In the genomic region with DNA sequence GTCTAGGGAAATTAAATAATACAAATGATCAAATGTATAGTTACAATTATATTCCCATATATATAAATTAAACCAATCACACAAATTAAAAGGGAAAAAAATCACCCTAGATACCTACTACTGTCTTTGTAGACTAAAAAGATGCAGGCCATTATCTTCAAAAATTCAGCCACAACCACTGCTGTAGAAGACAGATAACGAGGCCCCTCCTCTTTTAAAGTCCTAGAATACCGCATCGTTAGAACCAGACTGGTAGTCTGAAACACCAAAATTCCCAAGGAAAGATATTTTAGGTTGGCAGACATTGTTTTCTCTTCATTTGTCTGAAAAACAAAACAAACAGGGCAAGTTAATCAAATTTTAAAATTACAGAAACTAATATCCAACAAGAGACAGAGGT, we compare ENCODE assay signal across 26 mouse cellular contexts. TPM values are rescaled to one million over a fixed set of nuclear protein-coding genes. Genes with fewer than 3 reads are reported as not detected.
A peak's percentile ranks its signal among the peaks of the same experiment; 100 is the strongest.
DNase-seq lines count a peak whose midpoint lies in the region; ATAC-seq and TF ChIP-seq lines count a peak whose summit lies in the region.
"Had no signal": no experiment of that assay in that cellular context is flagged by ENCODE, and none has a peak within 500 bp of the region (broad histone marks: within the 10 kb centered on the region; RNA-seq: fewer than 3 reads in every experiment).

No protein-coding gene starts in this region.

- peak overlapping the region; percentile 28; the same call in 1 of the 2 replicates for H3K9ac ChIP-seq in liver, embryonic 11.5 days (ENCODE audit: low read depth, low read length)
- H3K9ac ChIP-seq in intestine, embryonic 15.5 days: no peak overlapping the region
- H3K9ac ChIP-seq: forebrain, embryonic 13.5 days; hindbrain, embryonic 14.5 days; limb, embryonic 13.5 days; lung, embryonic 15.5 days; midbrain, embryonic 13.5 days; neural tube, embryonic 12.5 days had no signal

- TF ChIP-seq POLR2A in kidney, adult 2 months (IDR thresholded peaks at IDR 0.05; ENCODE audit: low read depth, low read length): no peak

- peak overlapping the region; percentile 13; the same call in 1 of the 2 replicates for H3K4me3 ChIP-seq in liver, embryonic 11.5 days (ENCODE audit: low read depth, low read length)
- H3K4me3 ChIP-seq in intestine, embryonic 15.5 days (replicated peaks): no peak overlapping the region
- no peak overlapping the region for H3K4me3 ChIP-seq in kidney, adult 2 months (ENCODE audit: insufficient read depth, low read depth, low read length)
- H3K4me3 ChIP-seq: forebrain, embryonic 13.5 days; heart, embryonic 10.5 days; limb, embryonic 13.5 days; lung, embryonic 15.5 days; midbrain, embryonic 13.5 days; neural tube, embryonic 12.5 days had no signal

- ATAC-seq in liver, embryonic 11.5 days (replicated peaks; ENCODE audit: low FRiP score): peak; percentile 86
- ATAC-seq in megakaryocyte progenitor cell, adult 5-6 weeks (replicated peaks; ENCODE audit: poor library complexity): peak; percentile 95
- no peak for ATAC-seq in intestine, embryonic 15.5 days
- ATAC-seq: forebrain, embryonic 13.5 days; intestine, postnatal 0 days; midbrain, embryonic 13.5 days had no signal

- no peak for TF ChIP-seq CTCF in kidney, adult 2 months (conservative IDR thresholded peaks at IDR 0.05; ENCODE audit: insufficient read depth, insufficient read length, low read depth, low read length)

- H3K36me3 ChIP-seq in liver, embryonic 11.5 days (ENCODE audit: control insufficient read depth, insufficient read depth, low read length): no peaks in the 10 kb centered on the region; the same call in 1 of the 2 replicates
- H3K36me3 ChIP-seq in intestine, embryonic 15.5 days: no peaks in the 10 kb centered on the region
- H3K36me3 ChIP-seq in kidney, adult 2 months (ENCODE audit: control insufficient read depth, insufficient read depth, low read length): no peaks in the 10 kb centered on the region
- H3K36me3 ChIP-seq: lung, embryonic 15.5 days; midbrain, embryonic 13.5 days had no signal

- peak; percentile 31 for DNase-seq in spleen, adult 12 weeks (ENCODE audit: low spot score)
- DNase-seq in spleen, adult 18-20 months: no peak
- DNase-seq in c-Kit-positive CD71-positive TER-119-negative erythroid progenitor cells, embryonic 14.5 days (ENCODE audit: low read depth): peak; percentile 87
- no peak for DNase-seq in liver, embryonic 11.5 days (ENCODE audit: low spot score)
- DNase-seq in kidney, adult 2 months: no peak
- no peak for DNase-seq in frontal cortex, adult 2 months (ENCODE audit: extremely low spot score in 1 of 2, low spot score in 1 of 2)
- DNase-seq: adrenal gland, adult 8-10 months; cerebellum, adult 11-12 months; cerebellum, postnatal 25 days; gastrocnemius, postnatal 25 days; heart, postnatal 36 days had no signal

- H3K4me2 ChIP-seq in liver, embryonic 11.5 days: peak overlapping the region; percentile 65
- H3K4me2 ChIP-seq in intestine, embryonic 15.5 days (replicated peaks): no peak overlapping the region
- H3K4me2 ChIP-seq: forebrain, embryonic 13.5 days; hindbrain, embryonic 14.5 days; limb, embryonic 13.5 days; lung, embryonic 15.5 days; midbrain, embryonic 13.5 days; neural tube, embryonic 12.5 days had no signal

- H3K9me3 ChIP-seq in liver, embryonic 11.5 days (ENCODE audit: control insufficient read depth, low read length): no peaks in the 10 kb centered on the region
- H3K9me3 ChIP-seq in intestine, embryonic 15.5 days: no peaks in the 10 kb centered on the region
- H3K9me3 ChIP-seq: forebrain, embryonic 13.5 days; heart, embryonic 10.5 days; limb, embryonic 13.5 days; lung, embryonic 15.5 days; midbrain, embryonic 13.5 days; neural tube, embryonic 12.5 days had no signal

- H3K4me1 ChIP-seq in liver, embryonic 11.5 days (replicated peaks; ENCODE audit: control insufficient read depth, insufficient read depth, low read length): peaks cover 21% of the 10 kb centered on the region
- H3K4me1 ChIP-seq in intestine, embryonic 15.5 days (replicated peaks): no peaks in the 10 kb centered on the region
- no peaks in the 10 kb centered on the region for H3K4me1 ChIP-seq in kidney, adult 2 months (ENCODE audit: control insufficient read depth, insufficient read depth, low read length)
- H3K4me1 ChIP-seq: forebrain, embryonic 13.5 days; heart, embryonic 10.5 days; limb, embryonic 13.5 days; lung, embryonic 15.5 days; midbrain, embryonic 13.5 days; neural tube, embryonic 12.5 days had no signal

- 43% methylated on average over 3 of the region's 3 CpGs for WGBS in liver, embryonic 11.5 days
- 88% methylated on average over 3 of the region's 3 CpGs for WGBS in intestine, embryonic 15.5 days
- 94% methylated on average over 3 of the region's 3 CpGs for WGBS in kidney, adult 2 months

- no peaks in the 10 kb centered on the region for H3K27me3 ChIP-seq in liver, embryonic 11.5 days (replicated peaks; ENCODE audit: control insufficient read depth, insufficient read depth, low read length)
- H3K27me3 ChIP-seq in intestine, embryonic 15.5 days (replicated peaks): no peaks in the 10 kb centered on the region
- H3K27me3 ChIP-seq in kidney, adult 2 months (replicated peaks; ENCODE audit: control insufficient read depth, insufficient read depth, low read length): no peaks in the 10 kb centered on the region
- H3K27me3 ChIP-seq: CH12.LX; forebrain, embryonic 13.5 days; limb, embryonic 13.5 days; lung, embryonic 15.5 days; midbrain, embryonic 13.5 days; neural tube, embryonic 12.5 days had no signal

- peak overlapping the region; percentile 90 for H3K27ac ChIP-seq in liver, embryonic 11.5 days (ENCODE audit: low read depth, low read length)
- no peak overlapping the region for H3K27ac ChIP-seq in intestine, embryonic 15.5 days
- no peak overlapping the region for H3K27ac ChIP-seq in kidney, adult 2 months (ENCODE audit: insufficient read depth, low read depth, low read length)
- H3K27ac ChIP-seq: forebrain, embryonic 13.5 days; hindbrain, embryonic 14.5 days; kidney, postnatal 0 days; limb, embryonic 13.5 days; lung, embryonic 15.5 days; midbrain, embryonic 13.5 days; neural tube, embryonic 12.5 days had no signal

RNA-seq across cellular contexts. Expression of a gene that starts 13.3 kb away (rescaled TPM):
- 0.30 TPM in 1 of 2 replicates, not detected in the other for polyA plus RNA-seq in liver, embryonic 11.5 days (2014; fragmentation: Nextera tagmentation; extraction: Ambion mirVana)
- total RNA-seq in megakaryocyte progenitor cell, adult 5-6 weeks (2015): not detected in 2 replicates
- total RNA-seq in megakaryocyte progenitor cell, adult 5-6 weeks (2017): not detected in 2 replicates
- polyA plus RNA-seq in intestine, embryonic 15.5 days (2015; fragmentation: Nextera tagmentation; extraction: Ambion mirVana): not detected in 2 replicates
- not detected in 2 replicates for polyA plus RNA-seq in kidney, adult 2 months (2012; rRNA removed)
- polyA plus RNA-seq in frontal cortex, adult 2 months (2012; rRNA removed): not detected in 2 replicates
- total RNA-seq: adrenal gland, adult 8-10 months; CH12.LX; gastrocnemius, postnatal 25 days; heart, postnatal 36 days; layer of hippocampus, adult 18-20 months; layer of hippocampus, postnatal 25 days had no signal
- polyA plus RNA-seq: forebrain, embryonic 13.5 days; hindbrain, embryonic 14.5 days; intestine, postnatal 0 days; kidney, postnatal 0 days; limb, embryonic 13.5 days; lung, embryonic 15.5 days; midbrain, embryonic 13.5 days; neural tube, embryonic 12.5 days; spleen, adult 2 months had no signal

RNA-seq across cellular contexts. Expression of a gene that starts 18.3 kb away (rescaled TPM):
- polyA plus RNA-seq in liver, embryonic 11.5 days (2014; fragmentation: Nextera tagmentation; extraction: Ambion mirVana): 20.0 TPM in 2 replicates
- 42.5 and 45.9 TPM in 2 replicates for total RNA-seq in megakaryocyte progenitor cell, adult 5-6 weeks (2015)
- 51.3 and 60.6 TPM in 2 replicates for total RNA-seq in megakaryocyte progenitor cell, adult 5-6 weeks (2017)
- polyA plus RNA-seq in intestine, embryonic 15.5 days (2015; fragmentation: Nextera tagmentation; extraction: Ambion mirVana): 18.5 and 19.4 TPM in 2 replicates
- 15.7 and 17.5 TPM in 2 replicates for polyA plus RNA-seq in kidney, adult 2 months (2012; rRNA removed)
- 12.2 and 12.7 TPM in 2 replicates for polyA plus RNA-seq in frontal cortex, adult 2 months (2012; rRNA removed)

RNA-seq across cellular contexts. Expression of a gene that starts 31.8 kb away (rescaled TPM):
- 67.4 and 75.0 TPM in 2 replicates for polyA plus RNA-seq in liver, embryonic 11.5 days (2014; fragmentation: Nextera tagmentation; extraction: Ambion mirVana)
- total RNA-seq in megakaryocyte progenitor cell, adult 5-6 weeks (2015): 77.9 and 81.7 TPM in 2 replicates
- total RNA-seq in megakaryocyte progenitor cell, adult 5-6 weeks (2017): 66.0 and 72.9 TPM in 2 replicates
- polyA plus RNA-seq in intestine, embryonic 15.5 days (2015; fragmentation: Nextera tagmentation; extraction: Ambion mirVana): 82.6 and 87.3 TPM in 2 replicates
- 27.5 and 27.8 TPM in 2 replicates for polyA plus RNA-seq in kidney, adult 2 months (2012; rRNA removed)
- polyA plus RNA-seq in frontal cortex, adult 2 months (2012; rRNA removed): 41.1 and 43.1 TPM in 2 replicates

Comparison
In these comparisons a context has a peak if more than half of its experiments do, and no peak if none do; other contexts are left out.
1. DNase-seq: peak in spleen, adult 12 weeks (single experiment) and c-Kit-positive CD71-positive TER-119-negative erythroid progenitor cells, embryonic 14.5 days (single experiment); none in spleen, adult 18-20 months (0 of 2), liver, embryonic 11.5 days (single experiment), kidney, adult 2 months (single experiment) and frontal cortex, adult 2 months (0 of 2).